Mouse (Mus musculus): ENCODE measurements around the gene Tff3. TPM values are rescaled to one million over a fixed set of nuclear protein-coding genes. Genes with fewer than 3 reads are reported as not detected.

Gene Tff3
- polyA plus RNA-seq, 1 experiment: not detected

Other genes with a start within 250 kb of the Tff3 start
- gene Glp1r, start 227.8 kb downstream of the Tff3 start, polyA plus RNA-seq (2012; rRNA removed): 0.01 TPM in 2 replicates
- gene Umodl1, start 175.0 kb downstream of the Tff3 start, polyA plus RNA-seq (2012; rRNA removed): not detected in 2 replicates
- gene Abcg1, start 72.0 kb downstream of the Tff3 start, polyA plus RNA-seq (2012; rRNA removed): 7.4 and 9.9 TPM in 2 replicates
- gene Tff2, start 14.6 kb upstream of the Tff3 start, polyA plus RNA-seq (2012; rRNA removed): 0.17 TPM in 1 of 2 replicates, not detected in the other
- not detected in 2 replicates for gene Tff1, start 35.6 kb upstream of the Tff3 start, polyA plus RNA-seq (2012; rRNA removed)
- gene Tmprss3, start 69.3 kb upstream of the Tff3 start, polyA plus RNA-seq (2012; rRNA removed): 0.03 and 0.08 TPM in 2 replicates
- 0.36 and 0.53 TPM in 2 replicates for gene Ubash3a, start 78.2 kb upstream of the Tff3 start, polyA plus RNA-seq (2012; rRNA removed)
- gene Rsph1, start 147.7 kb upstream of the Tff3 start, polyA plus RNA-seq (2012; rRNA removed): 1.2 and 2.2 TPM in 2 replicates
- 10.6 and 11.7 TPM in 2 replicates for gene Slc37a1, start 157.1 kb upstream of the Tff3 start, polyA plus RNA-seq (2012; rRNA removed)

Data from urinary bladder, adult 2 months (tissue).